Mouse (Mus musculus) erythroblast, embryonic 14.5 days (primary cell): ENCODE measurements around the gene Syngr3.

ENCODE experiments used
- GATA1 ChIP-seq: IDR thresholded peaks from 2 replicates; pipeline ENCODE4 v1.6.1; 2012; ENCODE audit warnings: low read length, inconsistent platforms, mixed read lengths
- TAL1 ChIP-seq: IDR thresholded peaks from 3 replicates; pipeline ENCODE4 v1.6.1; 2012; ENCODE audit warnings: low read length, inconsistent platforms, mixed read lengths

GRCm38 (mm10) chr17:24670246-24670844, 19.4 kb downstream of the Syngr3 start:
- TF ChIP-seq GATA1 = no peak
- TF ChIP-seq TAL1 = no peak
